Mouse (Mus musculus) 3T3-L1 (cell line): ENCODE measurements around the gene Tnfaip8l1.

Experiments used
- DNase-seq: peaks from one replicate; pipeline ENCODE4 v3.0.0-alpha.2; 2015; ENCODE audit warnings: low read depth, low spot score

Gene Tnfaip8l1

DNA sequence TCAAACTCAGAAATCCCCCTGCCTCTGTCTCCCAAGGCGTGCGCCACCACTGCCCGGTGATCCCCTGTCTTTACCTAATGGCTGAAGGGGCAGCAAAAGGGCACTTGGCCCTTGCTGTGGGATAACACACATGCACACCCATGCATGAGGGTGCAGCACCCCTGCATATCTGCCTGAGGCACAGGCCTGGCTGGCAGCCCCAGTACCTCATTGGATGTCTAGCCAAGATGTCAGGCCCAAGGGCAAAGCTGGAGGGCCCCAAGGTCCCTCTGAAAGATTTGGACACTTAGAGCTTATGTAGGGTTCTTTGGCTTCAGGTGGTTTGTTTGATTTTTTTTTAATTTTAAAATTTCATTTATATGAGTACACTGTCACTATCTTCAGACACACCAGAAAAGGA lies 13.1 kb downstream of the Tnfaip8l1 start:
- DNase-seq: no peak

DNA sequence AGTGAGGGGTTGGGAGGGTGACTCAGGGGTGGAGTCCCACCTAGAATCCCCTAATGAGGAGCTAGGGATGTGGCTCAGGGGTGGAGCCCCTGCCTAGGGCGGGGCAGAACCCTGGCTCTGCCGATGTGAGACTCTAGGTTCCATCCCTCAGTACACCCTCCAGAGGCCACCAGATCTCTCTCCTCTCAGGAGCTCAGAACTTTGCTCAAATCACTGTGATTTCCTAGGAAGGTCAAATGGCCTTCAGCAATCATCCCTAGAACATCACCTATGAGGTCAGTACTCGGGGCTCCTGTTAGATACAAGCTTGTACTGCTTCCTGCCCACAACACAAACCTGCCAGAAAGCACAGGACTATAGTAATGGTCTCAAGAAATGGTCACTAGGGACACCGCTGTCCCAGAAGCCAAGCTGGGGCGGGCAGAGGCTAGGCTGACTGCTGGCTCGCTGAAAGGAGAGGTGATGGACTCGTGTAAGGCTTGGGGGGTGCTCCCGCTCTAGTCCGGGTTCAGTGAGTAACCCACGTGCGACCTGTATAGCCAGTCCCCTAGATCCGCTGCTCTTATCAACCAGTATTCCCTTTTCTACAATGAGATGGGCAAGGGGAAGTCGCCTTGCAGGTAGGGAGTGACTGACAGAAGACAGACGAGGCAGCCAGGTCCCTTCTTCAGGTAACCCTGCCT lies 20.8 kb downstream of the Tnfaip8l1 start:
- DNase-seq: peak; percentile 55

DNA sequence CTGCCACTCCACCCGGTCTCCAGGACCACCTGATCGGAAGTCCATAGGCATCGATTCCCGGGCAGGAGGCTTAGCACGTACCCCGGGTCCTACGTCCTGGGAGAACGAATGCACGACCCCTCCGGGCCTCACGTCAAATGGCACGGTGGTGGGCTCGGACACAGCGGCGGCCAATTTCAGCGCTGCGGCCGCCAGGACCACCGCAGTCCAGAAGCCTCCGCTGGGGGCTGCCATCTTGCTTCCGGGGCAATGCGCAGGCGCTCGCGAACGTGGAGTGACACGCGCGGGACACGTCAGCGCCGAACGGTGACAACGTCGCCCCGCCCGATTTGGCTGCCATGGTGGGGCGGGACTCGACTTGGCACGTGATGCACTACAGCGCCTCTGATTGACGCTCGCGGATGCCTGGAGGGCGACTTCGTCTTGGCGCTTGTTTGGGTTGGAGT lies 21.4 kb downstream of the Tnfaip8l1 start, which contains the start of gene Mydgf:
Mydgf (minus strand) TSS at position 263 of the 446 bp plus-strand sequence.
- peak; percentile 95 for DNase-seq

DNA sequence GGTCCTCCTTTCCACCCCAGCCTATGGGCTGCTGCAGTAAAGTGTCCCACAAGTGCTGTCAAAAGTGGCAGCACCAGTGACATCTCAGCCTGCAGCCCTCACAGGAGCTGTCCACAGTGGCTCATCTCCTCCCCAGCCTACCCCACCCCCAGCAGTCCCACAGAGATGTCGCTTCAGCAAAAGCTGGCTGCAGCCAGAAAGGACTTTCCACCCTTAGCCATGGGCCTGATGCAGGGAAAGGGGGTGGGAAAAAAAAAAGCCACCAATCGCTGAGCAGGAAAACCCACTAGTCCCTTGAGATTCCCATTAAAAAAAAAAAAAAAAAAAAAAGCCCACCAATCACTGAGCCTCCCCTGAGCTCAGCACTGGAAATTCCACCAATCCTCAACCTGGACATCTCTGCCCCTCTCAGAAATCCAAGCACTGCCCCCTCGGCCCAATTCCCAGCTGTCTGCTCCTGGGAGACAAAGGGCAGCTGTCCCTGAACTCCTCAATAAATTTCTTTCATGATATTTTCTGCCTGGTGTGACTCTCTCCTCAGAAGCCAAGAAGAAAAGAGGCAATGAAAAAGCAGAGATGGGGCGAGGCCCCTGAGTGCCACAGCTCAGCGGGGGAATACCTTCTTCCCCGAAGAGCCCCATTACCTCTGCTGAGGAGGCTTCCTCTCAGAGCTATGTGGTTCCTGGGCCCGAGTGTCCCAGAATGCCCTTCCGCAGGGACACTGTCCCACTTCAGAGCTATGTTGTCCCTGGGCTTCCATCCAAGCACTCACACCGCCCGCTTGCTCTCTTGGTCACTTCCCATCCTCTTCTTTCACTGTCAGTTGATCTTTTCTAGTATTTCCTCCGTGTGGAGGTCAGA lies 23.2 kb downstream of the Tnfaip8l1 start:
- peak; percentile 68 for DNase-seq

DNA sequence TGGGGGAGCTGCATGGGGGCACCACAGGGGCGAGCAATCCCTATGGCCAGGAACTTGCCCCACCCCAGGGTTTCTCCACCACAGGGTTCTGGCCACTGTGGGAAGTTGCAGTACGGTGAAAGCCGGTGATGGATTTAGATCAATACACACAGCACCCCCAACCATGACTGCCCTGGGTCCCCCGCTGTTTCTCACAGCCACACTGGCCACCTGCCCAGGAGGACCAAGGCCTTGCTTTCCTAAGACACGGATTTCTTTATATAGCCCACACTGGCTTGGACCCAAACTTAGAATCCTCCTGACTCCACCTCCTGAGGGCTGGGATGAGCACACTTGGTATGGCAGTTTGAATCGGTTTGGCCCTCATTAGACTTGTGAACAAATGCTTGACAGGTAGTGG lies 29.0 kb downstream of the Tnfaip8l1 start:
- DNase-seq: no peak

DNA sequence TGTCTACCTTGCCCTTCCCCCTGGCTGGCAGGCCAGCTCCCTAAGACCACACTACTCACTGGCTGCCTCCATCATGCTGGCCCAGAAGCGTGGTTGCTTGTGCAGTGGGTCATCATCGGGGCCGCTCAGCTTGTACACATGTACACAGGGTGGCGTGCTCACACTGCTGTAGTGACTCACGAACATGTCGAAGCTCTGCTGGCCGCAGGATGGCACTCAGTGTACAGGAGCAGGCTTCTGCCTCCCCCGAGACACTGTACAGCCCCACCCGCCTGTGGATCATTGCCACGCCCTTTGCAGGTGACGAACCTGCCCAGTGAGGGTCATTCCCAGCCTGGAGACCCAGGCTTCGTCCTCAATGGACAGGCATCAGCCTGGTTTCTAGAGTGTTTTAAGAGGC lies 32.1 kb downstream of the Tnfaip8l1 start:
- no peak for DNase-seq

DNA sequence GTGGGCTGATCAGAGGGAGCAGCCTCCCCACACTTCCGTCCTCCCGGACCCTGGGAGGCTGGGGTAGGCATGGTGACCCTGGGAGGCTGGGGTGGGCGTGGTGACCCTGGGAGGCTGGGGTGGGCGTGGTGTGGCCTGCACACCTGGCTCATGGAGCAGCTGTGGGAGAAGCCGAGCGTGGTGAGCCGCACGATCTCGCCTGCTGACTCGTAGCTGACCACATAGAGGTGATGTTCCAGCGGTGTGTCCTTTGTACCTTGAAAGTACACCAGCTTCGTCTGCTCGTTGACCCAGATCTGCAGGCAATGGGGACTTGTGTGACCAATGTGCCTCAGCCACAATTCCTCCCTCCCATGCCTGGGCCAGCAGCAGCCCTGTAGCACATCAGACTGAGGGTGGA lies 32.5 kb downstream of the Tnfaip8l1 start:
- no peak for DNase-seq

DNA sequence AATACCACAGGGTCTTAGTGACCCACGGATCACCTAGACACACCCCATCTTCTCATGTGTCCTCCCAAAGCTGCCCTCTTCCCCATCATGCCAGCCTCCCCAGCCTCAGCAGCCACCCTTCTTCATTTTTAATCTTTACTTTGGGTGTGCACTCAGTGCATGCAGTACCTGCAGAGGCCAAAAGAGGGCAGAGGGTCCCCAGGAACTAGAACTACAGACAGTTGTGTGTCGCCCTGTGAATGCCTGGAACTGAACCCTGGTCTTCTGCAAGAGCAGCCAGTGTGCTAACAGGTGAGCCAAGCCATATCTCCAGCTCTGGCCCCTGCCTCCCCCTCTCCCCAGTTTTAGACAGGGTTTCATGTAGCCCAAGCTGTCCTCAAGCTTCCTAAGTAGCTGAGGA lies 34.6 kb downstream of the Tnfaip8l1 start:
- DNase-seq: peak; percentile 51

DNA sequence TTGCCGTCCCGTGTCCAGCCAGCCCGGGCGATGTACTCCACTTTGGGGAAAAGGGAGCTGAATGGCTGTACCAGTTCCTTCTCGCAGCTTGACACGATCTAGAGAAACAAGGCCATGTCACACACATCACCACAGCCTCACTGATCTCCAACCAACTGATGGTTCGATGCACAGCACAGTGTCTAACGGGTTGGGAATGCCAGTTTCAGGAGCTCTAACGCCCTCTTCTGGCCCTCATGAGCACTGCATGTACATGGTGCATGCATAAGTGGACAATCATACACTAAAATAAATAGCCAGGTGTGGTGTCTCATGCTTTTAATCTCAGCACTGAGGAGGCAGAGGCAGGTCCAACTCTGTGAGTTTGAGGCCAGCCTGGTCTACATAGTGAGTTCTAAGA lies 38.3 kb downstream of the Tnfaip8l1 start:
- DNase-seq: peak; percentile 21

DNA sequence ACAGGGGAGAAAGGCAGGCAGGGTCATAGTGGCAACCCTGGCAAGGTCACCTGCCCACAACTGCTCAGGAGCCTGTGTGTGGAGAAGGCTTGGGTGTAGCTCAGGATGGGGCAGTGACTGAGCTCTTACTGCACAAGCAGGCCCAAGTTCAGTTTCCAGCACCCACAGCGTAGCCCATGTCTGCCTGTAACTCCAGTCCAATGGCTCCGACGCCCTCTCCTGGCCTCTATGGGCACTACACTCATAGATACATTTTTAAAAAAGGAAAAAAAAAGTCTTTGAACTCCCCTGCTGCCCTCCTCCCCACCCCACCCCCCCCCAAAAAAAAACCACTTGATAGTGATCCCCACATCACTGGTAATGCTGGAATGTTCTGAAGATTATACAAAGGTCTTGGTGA lies 39.4 kb downstream of the Tnfaip8l1 start:
- no peak for DNase-seq

DNA sequence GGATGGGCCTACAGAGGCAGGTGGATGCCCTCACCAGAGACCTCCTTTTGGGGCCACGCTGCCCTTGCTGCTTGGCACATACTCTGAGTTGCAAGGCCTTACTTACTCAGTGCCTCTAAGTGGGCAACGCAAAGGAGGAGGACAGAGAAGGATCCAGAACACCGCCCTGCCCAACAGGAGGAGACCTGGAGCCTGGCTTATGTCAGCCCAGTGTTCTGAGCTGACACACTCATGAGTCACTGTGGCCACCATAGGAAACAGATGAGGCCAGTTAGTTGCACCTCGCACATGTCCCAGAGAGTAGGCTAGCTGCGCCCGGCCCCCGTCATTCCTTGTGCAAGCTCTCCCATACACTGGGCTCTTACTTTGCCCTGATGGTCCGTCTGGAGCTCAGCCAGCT lies 40.2 kb downstream of the Tnfaip8l1 start:
- DNase-seq: peak; percentile 63

DNA sequence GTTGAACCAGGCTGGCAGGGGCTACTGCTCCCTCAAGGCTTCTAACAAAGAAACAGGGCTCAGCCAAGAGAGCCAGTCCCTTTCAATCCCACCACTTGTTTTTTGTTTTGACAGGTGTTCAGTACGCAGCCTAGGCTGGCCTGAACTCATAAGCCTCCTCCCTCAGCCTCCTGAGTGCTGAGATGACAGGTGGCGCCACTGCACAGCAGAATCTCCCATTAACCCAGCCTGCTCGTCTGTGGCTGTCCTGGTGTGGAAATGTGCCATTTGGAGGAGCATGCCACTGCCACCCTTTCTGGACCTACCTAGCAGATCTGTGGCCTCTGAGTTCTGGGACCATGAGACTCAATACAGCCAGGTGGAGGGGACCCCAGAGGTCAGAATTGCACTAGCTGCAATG lies 41.5 kb downstream of the Tnfaip8l1 start:
- peak; percentile 31 for DNase-seq

DNA sequence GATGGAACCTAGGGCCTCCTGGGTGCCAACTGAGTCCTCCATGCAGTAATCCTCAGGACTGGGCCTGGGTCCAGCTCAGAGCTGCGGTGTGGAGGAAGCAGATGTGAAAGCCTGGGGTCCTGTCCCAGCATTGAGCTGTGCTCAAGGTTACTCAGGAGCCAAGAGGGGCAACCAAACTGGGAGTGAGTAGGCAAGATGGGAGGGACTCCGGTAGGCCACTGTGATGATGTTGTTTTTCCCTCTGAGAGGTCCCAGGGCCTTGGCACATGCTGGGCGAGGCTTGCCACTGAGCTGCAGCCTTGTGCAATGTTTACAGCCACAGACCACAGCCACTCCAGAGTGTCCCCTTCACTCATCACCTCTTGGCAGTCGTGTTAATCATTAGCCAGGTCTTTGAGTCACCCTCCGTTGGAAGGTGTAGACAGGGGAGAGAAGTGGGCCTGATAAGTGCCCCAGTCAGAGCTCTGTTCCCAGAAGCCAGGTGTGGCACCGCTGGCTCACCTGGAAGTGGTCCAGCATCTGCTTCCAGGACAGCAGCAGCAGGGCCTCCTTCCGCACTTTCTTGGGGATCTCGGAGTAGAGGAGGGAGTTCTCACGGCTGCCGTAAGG lies 44.1 kb downstream of the Tnfaip8l1 start:
- peak; percentile 31 for DNase-seq

DNA sequence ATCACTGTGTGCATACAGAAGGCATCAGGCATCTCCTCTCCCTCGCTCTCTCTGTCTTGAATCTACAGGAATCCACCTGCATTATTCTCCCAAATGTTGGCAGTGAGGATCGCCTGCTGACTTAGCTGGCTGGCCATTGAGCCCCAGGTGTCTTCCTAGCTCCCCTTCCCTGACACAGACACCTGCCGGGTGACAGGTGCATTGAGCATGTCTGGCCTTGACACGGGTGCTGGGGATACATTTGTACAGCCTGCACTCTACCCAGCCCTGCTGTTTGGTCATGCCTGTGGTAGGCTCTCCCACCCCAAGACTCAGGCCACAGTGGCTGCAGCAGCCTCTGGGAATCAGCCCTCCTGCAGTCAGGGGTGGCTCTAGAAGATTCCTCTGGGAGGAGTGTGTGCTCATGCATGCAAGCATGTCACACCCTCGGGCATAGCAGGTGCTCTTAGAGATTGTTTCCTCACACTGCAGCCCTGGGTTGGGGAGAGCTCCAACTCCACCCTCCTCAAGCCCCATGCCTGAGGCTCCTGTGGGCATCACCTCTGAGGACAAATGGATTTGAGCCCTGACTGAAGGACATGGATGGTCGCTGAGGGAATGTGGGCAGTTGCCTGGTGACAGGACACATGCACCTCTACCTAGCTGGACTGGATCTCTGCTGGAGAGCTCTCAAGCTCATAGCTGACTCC lies 44.9 kb downstream of the Tnfaip8l1 start:
- no peak for DNase-seq

DNA sequence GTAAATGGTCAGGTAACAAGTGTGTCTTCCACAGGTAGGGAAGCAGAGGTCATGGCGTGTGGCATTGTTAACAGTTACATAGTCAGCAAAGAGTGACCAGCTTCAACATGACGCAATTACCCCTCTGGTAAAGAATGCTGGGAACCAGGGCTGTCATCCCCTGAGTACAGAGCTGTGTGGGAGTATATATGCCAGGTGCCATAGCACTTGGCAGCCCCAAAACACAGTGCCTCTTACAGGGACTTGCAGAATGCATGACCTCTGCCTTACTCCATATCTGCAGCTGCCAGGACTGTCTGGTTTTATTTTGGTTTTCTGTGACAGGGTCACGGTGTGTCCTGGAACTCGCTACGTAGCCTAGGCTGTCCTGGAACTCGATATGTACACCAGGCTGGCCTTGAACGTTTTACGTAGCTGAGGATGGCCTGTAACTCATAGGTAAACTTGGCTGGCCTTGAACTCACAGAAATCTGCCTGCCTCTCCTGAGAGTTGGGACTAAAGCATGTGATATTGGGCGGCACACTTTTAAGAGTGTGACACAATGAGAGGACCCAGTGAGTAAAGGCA lies 45.8 kb downstream of the Tnfaip8l1 start:
- no peak for DNase-seq

DNA sequence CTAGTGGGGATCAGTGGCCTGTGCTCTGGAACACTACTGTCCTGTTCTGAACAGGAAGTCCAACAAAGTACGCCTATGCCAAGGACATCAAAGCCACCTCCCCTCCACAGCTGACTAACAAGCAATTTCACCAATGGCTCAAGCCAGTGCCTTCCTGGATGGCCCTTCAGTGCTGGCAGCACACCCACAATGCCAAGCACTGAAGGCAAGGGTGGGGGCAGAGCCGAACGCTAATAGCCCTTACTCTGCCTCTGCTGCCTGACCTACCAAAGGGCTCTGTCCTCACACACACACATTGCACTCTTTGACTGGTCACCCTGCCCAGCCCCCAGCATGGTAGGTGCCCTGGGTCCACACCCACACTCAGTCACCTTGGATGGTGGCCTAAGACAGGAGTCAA lies 46.5 kb downstream of the Tnfaip8l1 start:
- no peak for DNase-seq

DNA sequence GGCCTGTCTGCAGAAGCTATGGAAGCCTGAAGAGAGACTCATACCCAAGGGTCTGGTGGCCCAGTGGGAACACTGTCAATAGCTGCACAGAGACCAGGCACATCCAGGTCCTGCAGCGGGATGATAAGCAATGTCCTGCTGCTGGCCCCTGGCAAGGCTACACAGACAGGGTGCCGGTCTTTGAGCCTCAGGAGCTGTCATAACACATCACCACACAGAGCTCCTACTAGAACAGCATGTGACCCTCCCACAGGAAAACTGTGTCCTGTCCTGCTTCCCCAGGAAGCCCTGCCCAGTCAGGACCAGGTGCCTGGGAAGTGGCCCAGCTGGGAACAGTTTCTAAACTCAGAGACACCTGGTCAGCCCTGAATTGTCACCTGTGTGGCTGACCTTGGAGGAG lies 48.8 kb downstream of the Tnfaip8l1 start:
- no peak for DNase-seq

DNA sequence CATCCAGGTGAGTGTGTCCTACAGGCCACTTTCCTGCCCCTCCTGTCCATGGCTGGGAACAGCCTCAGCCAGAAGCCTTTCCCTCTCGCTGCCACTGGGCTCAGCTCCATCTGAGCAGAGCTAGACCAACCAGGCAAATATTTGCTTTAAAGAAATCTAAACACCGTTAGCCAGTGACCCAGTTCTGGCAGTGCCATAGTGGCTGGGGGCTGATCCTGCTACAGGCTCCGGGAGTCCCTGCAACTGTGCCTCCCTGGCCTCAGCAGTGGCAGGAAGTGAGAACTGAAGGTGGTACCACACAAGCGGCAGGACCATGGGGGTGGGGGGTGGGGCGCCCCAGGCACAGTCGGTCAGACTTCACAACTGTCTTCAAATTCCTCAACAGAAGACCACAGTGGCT lies 50.4 kb downstream of the Tnfaip8l1 start:
- DNase-seq: no peak

DNA sequence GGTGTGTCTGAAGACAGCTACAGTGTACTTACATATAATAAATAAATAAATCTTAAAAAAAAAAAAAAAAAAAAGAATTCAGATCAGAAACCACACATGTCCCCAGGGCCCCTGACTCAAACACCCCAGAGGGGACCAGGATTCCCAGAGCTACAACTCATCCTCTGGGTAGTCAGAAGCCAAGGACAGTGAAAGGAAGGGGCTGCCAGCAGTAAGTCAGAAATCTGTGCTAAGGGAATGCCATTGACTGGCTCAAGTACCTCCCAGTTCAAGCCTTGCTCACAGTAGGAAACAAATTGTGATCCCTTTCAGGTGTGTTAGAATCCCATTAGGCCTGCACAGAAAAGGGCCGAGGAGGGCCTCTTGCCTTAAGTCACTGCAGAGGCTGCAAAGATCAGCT lies 52.0 kb downstream of the Tnfaip8l1 start:
- peak; percentile 59 for DNase-seq

DNA sequence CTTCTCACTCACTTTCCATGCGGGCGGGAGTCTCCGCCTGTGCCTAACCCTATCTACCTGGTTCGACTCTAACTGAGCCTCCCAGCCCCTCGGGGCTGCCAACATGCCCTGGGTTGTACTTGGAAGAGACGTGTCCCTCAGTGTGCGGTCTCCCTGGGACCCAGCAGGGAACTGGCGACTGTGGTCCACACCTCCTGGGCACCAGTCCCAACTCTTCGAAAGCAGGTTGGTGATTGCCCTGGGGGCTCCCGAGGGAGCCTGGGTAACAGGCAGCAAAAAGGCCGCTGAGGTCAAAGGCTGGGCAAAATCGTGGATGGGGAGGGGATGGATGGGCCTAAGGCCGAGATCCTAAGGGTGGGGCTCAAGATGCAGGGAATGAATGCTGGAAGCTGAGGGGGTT lies 55.4 kb downstream of the Tnfaip8l1 start:
- DNase-seq: no peak

DNA sequence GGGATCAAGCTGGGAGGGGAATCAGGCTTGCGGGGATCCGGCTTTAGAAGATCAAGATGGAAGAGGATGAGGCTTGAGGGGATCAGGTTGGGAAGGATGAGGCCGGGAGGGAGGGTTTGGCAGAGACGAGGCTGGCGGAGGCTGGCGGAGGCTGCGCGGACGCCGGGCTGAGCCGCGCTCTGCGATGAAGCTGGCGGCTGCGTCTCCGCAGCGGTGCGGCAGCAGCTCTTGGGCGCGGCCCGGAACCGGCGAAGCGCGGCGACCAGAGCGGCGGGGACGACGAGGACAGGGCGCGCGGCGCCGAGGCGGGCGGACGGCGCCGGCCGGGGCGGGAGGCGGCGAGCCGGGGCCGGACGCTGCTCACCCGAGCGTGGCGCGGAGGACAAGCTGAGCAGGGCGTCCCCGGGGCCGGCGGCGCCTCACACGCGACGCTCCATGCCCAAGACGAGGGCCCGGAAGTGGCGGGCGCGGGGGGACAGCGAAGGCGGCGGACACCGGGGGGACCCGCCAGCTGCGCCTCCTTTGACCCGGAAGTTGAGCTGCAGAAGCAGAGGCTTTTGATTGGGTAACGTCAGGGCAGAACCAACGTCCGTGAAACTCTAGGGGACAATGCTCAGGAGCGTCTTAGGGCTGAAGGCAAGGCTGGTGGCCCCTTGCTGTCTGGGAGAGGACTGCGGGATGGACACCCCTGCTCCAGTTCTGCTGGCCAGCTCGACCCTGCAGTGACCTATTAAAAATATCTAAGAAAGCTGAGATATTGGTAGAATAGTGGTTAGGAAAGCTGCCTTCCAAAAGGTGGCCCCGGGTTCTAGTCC lies 56.3 kb downstream of the Tnfaip8l1 start, which contains the start of gene Dpp9:
Dpp9 (minus strand) TSS at position 529 of the 815 bp plus-strand sequence.
- peak; percentile 99 for DNase-seq
